Comparison of ENCODE assay signal across 13 mouse cellular contexts in the genomic region with DNA sequence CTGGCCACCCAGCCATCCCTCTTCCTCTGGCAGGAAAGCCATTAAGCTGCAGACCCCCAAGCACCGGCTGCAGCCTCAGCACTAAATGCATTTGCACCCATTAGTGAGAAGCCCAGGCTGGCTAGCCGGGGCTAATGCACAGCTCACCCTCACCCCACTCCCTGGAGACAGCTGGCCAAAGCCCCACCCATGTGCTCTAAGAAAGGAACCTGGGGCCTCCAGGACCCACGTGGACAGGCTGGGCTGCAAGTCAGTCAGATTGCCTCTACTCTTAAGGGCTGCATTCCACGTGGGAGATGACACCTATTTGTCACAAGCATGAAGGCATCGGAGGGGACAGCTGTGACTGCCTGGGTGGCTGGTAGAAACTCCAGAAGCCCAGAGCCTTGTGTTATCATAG. TPM values are rescaled to one million over a fixed set of nuclear protein-coding genes. Genes with fewer than 3 reads are reported as not detected.
DNase-seq lines count a peak whose midpoint lies in the region; ATAC-seq lines count a peak whose summit lies in the region.
"Had no signal": no experiment of that assay in that cellular context is flagged by ENCODE, and none has a peak within 500 bp of the region (broad histone marks: within the 10 kb centered on the region; RNA-seq: fewer than 3 reads in every experiment).

No protein-coding gene starts in this region.

- 0 out of 2 replicates have a peak overlapping the region, but pooled peaks have one; percentile 32 for H3K27ac ChIP-seq in liver, embryonic 12.5 days
- H3K27ac ChIP-seq in embryonic facial prominence, embryonic 10.5 days (replicated peaks), result peak overlapping the region; percentile 83
- 0 out of 2 replicates have a peak overlapping the region, but pooled peaks have one; percentile 27 for H3K27ac ChIP-seq in forebrain, embryonic 15.5 days (replicated peaks)
- peak overlapping the region; percentile 37; the same call in 1 of the 2 replicates for H3K27ac ChIP-seq in midbrain, embryonic 14.5 days (replicated peaks; ENCODE audit: low read depth, low read length)
- H3K27ac ChIP-seq: limb, embryonic 13.5 days had no signal

- H3K27me3 ChIP-seq in liver, embryonic 12.5 days (replicated peaks), result peaks cover 13% of the 10 kb centered on the region
- H3K27me3 ChIP-seq in embryonic facial prominence, embryonic 10.5 days (replicated peaks; ENCODE audit: low read depth, poor library complexity, severe bottlenecking), result no peaks in the 10 kb centered on the region
- H3K27me3 ChIP-seq in forebrain, embryonic 15.5 days, result no peaks in the 10 kb centered on the region
- no peaks in the 10 kb centered on the region for H3K27me3 ChIP-seq in midbrain, embryonic 14.5 days (ENCODE audit: control insufficient read depth, insufficient read depth, low read length)
- H3K27me3 ChIP-seq: limb, embryonic 13.5 days; Patski had no signal

- H3K4me1 ChIP-seq in liver, embryonic 12.5 days, result peaks cover 18% of the 10 kb centered on the region
- H3K4me1 ChIP-seq in embryonic facial prominence, embryonic 10.5 days, result peaks cover 76% of the 10 kb centered on the region
- peaks cover 51% of the 10 kb centered on the region for H3K4me1 ChIP-seq in forebrain, embryonic 15.5 days
- H3K4me1 ChIP-seq in midbrain, embryonic 14.5 days (ENCODE audit: control insufficient read depth, insufficient read depth, low read length), result peaks cover 38% of the 10 kb centered on the region

- WGBS in liver, embryonic 12.5 days (ENCODE audit: insufficient replicate concordance), result 20% methylated on average over 5 of the region's 5 CpGs
- WGBS in embryonic facial prominence, embryonic 10.5 days, result 51% methylated on average over 5 of the region's 5 CpGs
- 49% methylated on average over 5 of the region's 5 CpGs for WGBS in forebrain, embryonic 15.5 days
- 38% methylated on average over 5 of the region's 5 CpGs for WGBS in midbrain, embryonic 14.5 days

- no peak overlapping the region for H3K9ac ChIP-seq in liver, embryonic 12.5 days
- no peak overlapping the region for H3K9ac ChIP-seq in forebrain, embryonic 15.5 days (replicated peaks)
- no peak overlapping the region for H3K9ac ChIP-seq in midbrain, embryonic 14.5 days (replicated peaks; ENCODE audit: low read length)
- H3K9ac ChIP-seq: limb, embryonic 13.5 days had no signal

- DNase-seq in liver, result no peak
- no peak for DNase-seq in embryonic facial prominence, embryonic 10.5 days (ENCODE audit: low spot score)
- no peak for DNase-seq in midbrain, embryonic 14.5 days
- DNase-seq in left cerebral cortex, adult 8-10 months (ENCODE audit: low spot score in 2 of 2), result no peak
- no peak for DNase-seq in kidney, adult 8-10 months
- DNase-seq in gastrocnemius, postnatal 4 days (ENCODE audit: low spot score in 2 of 2), result no peak
- DNase-seq: kidney, postnatal 14 days; layer of hippocampus, postnatal 36 days; right cerebral cortex, postnatal 4 days had no signal

- H3K4me3 ChIP-seq in liver, embryonic 12.5 days, result no peak overlapping the region
- H3K4me3 ChIP-seq in embryonic facial prominence, embryonic 10.5 days, result no peak overlapping the region
- no peak overlapping the region for H3K4me3 ChIP-seq in forebrain, embryonic 15.5 days
- no peak overlapping the region for H3K4me3 ChIP-seq in midbrain, embryonic 14.5 days (replicated peaks; ENCODE audit: low read depth, low read length)
- H3K4me3 ChIP-seq: limb, embryonic 13.5 days had no signal

- no peak for ATAC-seq in liver, embryonic 12.5 days
- ATAC-seq in forebrain, embryonic 15.5 days (replicated peaks), result no peak
- no peak for ATAC-seq in midbrain, embryonic 14.5 days (ENCODE audit: low FRiP score, low TSS enrichment)
- ATAC-seq: Patski had no signal

- no peaks in the 10 kb centered on the region for H3K36me3 ChIP-seq in liver, embryonic 12.5 days
- no peaks in the 10 kb centered on the region for H3K36me3 ChIP-seq in embryonic facial prominence, embryonic 10.5 days (replicated peaks)
- H3K36me3 ChIP-seq in forebrain, embryonic 15.5 days, result no peaks in the 10 kb centered on the region
- H3K36me3 ChIP-seq in midbrain, embryonic 14.5 days (ENCODE audit: control insufficient read depth, insufficient read depth, low read length), result no peaks in the 10 kb centered on the region
- H3K36me3 ChIP-seq: limb, embryonic 13.5 days had no signal

- no peak overlapping the region for H3K4me2 ChIP-seq in liver, embryonic 12.5 days
- no peak overlapping the region for H3K4me2 ChIP-seq in forebrain, embryonic 15.5 days (replicated peaks)
- no peak overlapping the region for H3K4me2 ChIP-seq in midbrain, embryonic 14.5 days (ENCODE audit: low read length)
- H3K4me2 ChIP-seq: limb, embryonic 13.5 days had no signal

- no peaks in the 10 kb centered on the region for H3K9me3 ChIP-seq in liver, embryonic 12.5 days (replicated peaks)
- H3K9me3 ChIP-seq in embryonic facial prominence, embryonic 10.5 days, result no peaks in the 10 kb centered on the region
- H3K9me3 ChIP-seq in forebrain, embryonic 15.5 days, result no peaks in the 10 kb centered on the region
- H3K9me3 ChIP-seq in midbrain, embryonic 14.5 days (ENCODE audit: control insufficient read depth, low read length), result no peaks in the 10 kb centered on the region
- H3K9me3 ChIP-seq: limb, embryonic 13.5 days had no signal

RNA-seq across cellular contexts. Expression of a gene that starts 48.0 kb away (rescaled TPM):
- polyA plus RNA-seq in liver, embryonic 12.5 days (2016; fragmentation: Nextera tagmentation; extraction: Ambion mirVana), result 0.31 TPM in 1 of 2 replicates, not detected in the other
- polyA plus RNA-seq in embryonic facial prominence, embryonic 10.5 days (2016; fragmentation: Nextera tagmentation; extraction: Ambion mirVana), result 0.44 and 0.86 TPM in 2 replicates
- polyA plus RNA-seq in forebrain, embryonic 15.5 days (2015; fragmentation: Nextera tagmentation; extraction: Ambion mirVana), result 0.63 and 1.4 TPM in 2 replicates
- polyA plus RNA-seq in midbrain, embryonic 14.5 days (2014; fragmentation: Nextera tagmentation; extraction: Ambion mirVana), result 0.46 and 1.2 TPM in 2 replicates
- total RNA-seq in left cerebral cortex, adult 8-10 months (2022), result 1 to 10 TPM; 6.1 to 8.8 (median 8.0) TPM
- total RNA-seq in gastrocnemius, postnatal 4 days (2021), result 1 to 10 TPM; 4.5 to 4.6 TPM

Comparison
In these comparisons a context has a peak if more than half of its experiments do, and no peak if none do; other contexts are left out.
1. H3K27ac ChIP-seq: peak in every context shown above with its lines; median percentile 83 in embryonic facial prominence, embryonic 10.5 days; 37 in midbrain, embryonic 14.5 days; 32 in liver, embryonic 12.5 days; 27 in forebrain, embryonic 15.5 days.